15 mouse cellular contexts compared by ENCODE assay signal in the genomic region with DNA sequence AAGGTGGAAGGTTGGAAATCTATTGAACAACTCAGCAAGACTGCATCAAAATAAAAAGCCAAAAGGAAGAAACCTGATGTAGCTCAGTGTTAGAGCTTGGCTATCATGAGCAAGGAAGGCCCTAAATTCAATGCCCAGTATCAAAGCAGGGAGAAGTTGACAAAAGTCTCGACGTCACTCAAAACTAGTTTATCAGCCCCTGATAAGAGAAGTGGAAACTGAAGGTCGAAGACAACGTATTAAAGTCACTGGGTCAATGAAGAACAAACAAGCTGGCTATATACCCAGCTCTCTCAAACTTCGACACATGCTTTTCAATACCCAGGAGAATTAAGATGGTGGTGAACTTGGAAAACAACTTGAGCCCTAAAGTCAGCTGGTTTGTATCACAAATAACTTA. TPM values are rescaled to one million over a fixed set of nuclear protein-coding genes. Genes with fewer than 3 reads are reported as not detected.
"Had no signal": no experiment of that assay in that cellular context is flagged by ENCODE, and none has a peak within 500 bp of the region (broad histone marks: within the 10 kb centered on the region; RNA-seq: fewer than 3 reads in every experiment).

No protein-coding gene starts in this region.

- DNase-seq: retina, postnatal 1 day; right cerebral cortex, adult 18-20 months; right cerebral cortex, postnatal 14 days; right cerebral cortex, postnatal 25 days; right cerebral cortex, postnatal 4 days; spleen, adult 18-20 months; thymus, adult 18-20 months; thymus, adult 2 months; thymus, postnatal 14 days; thymus, postnatal 25 days; thymus, postnatal 36 days; thymus, postnatal 4 days had no signal

- H3K4me3 ChIP-seq: neural tube, embryonic 15.5 days; stomach, embryonic 15.5 days had no signal

- H3K4me2 ChIP-seq: neural tube, embryonic 15.5 days; stomach, embryonic 15.5 days had no signal

- H3K4me1 ChIP-seq: neural tube, embryonic 15.5 days; stomach, embryonic 15.5 days had no signal

- H3K36me3 ChIP-seq: stomach, embryonic 15.5 days had no signal

- H3K9me3 ChIP-seq: neural tube, embryonic 15.5 days; stomach, embryonic 15.5 days had no signal

- H3K27ac ChIP-seq: neural tube, embryonic 15.5 days; stomach, embryonic 15.5 days had no signal

- H3K9ac ChIP-seq: neural tube, embryonic 15.5 days; stomach, embryonic 15.5 days had no signal

- H3K27me3 ChIP-seq: neural tube, embryonic 15.5 days; stomach, embryonic 15.5 days had no signal

RNA-seq across cellular contexts. Expression of gene Lrtm2, which starts 41.7 kb away (rescaled TPM):
- polyA plus RNA-seq: small intestine, adult 2 months had no signal
